Mouse (Mus musculus): Measurements from ENCODE around the gene Rab1b.
"Not testable (repeated sequence)": the region's sequence is repeated elsewhere in the genome, so short reads cannot be mapped to it uniquely, and the experiment has no call there.

The Rab1b gene

DNA sequence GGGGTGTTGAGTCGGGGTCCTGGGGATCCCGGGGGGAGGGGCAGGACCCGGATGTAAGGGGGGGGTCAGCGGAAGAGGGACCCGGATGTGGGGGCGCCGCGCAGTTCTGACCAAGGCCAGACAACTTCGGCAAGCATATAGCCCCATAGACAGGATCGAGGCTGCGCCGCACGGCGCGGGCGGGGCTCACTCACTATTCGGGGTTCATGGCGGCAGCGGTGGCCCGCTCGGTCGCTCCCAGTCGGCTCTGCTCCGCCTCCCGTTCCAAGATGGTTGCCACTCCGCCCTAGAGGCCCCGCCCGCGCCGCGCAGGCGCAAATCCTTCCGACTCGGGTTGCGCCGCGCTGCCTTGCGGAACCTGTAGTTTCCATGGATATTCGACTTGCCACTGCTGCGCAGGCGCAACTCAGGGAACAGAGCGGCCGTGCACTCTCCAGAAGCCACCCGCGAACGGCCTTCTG lies at the start of gene Rab1b:
Rab1b (minus strand) TSS at position 342 of the 461 bp plus-strand sequence.
- in situ Hi-C loops (cut with MboI) = no loop called here

GRCm38 (mm10) chr19:5152261-5152660 lies 45.4 kb upstream of the Rab1b start:
- in situ Hi-C loops (cut with MboI) = no loop called here

DNA sequence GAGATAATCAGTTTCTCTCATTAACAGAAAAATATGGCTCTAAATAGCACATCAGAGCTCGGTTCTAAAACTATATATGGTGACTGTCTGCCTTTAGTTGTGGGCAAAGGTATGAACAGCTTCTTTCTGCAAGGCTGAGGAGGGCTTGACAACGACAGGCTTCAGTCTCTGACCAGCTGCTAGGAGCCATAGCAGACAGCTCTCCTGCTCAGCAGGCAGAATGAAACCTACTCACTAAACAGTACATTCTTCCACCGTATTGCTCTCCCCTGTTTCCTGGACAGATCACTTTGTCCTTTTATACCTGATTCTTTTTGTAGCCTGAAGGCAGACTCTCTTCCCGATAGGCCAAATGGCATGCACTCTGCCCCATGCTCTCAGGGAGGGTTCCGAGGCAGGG lies 44.9 kb upstream of the Rab1b start:
- in situ Hi-C loops (cut with MboI) = no loop called here

- in situ Hi-C loops (cut with MboI) = no loop called here
Measured at GRCm38 (mm10) chr19:5151331-5151730, 44.5 kb upstream of the Rab1b start.

DNA sequence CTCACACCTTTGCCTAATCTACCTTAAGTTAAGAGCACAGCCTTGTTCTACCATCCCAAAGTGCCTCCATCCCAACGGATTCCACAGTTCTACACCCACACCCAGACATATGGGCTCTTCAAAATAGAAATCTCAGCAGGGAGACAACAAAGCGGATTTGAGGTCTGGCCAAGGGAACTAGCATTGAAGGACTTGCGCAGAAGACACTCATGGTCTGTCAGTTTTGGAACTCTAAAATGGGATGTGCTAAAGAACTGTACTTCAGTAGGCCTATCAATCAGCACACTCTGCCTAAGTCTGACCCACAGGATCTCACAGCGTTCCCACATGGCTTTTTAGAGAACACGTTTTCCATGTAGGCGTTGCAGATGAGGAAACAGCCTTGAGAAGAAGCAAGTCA lies 43.5 kb upstream of the Rab1b start:
- in situ Hi-C loops (cut with MboI) = no loop called here

DNA sequence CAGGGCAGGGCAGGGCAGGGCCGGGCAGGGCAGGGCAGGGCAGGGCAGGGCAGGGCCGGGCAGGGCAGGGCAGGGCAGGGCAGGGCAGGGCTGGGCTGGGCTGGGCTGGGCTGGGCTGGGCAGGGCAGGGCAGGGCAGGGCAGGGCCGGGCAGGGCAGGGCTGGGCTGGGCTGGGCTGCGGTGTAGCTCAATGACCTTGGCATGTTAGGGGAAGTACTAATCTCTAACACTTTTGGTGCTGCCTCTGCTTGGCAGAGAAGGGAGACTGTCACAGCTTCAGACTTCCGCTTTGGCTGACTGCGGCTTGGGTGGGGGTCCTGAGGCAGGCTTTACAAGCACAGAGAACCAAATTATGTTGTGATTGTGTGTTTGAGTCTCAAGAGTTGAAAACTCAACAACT lies 42.2 kb upstream of the Rab1b start:
- in situ Hi-C loops (cut with MboI) = not testable (repeated sequence)

DNA sequence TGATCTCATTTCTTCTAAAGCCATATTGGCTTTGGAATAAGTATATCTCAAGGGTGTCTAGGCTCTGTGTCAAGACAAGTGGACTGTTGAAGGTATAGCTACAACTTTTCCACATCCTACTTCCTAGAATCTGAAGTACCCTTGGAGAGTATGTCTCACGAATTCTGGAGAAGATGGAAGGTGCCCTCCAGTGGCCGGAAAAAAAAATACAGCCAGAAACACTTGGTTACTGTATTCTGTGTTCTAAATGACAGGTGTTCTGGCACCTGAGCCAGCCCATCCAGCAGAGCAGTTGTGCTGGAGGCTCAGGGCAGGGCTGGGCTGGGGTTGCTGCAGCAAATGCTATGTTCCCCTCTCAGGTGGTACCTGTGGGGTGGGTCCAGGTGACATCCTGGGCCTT lies 32.8 kb upstream of the Rab1b start:
- in situ Hi-C loops (cut with MboI) = no loop called here

DNA sequence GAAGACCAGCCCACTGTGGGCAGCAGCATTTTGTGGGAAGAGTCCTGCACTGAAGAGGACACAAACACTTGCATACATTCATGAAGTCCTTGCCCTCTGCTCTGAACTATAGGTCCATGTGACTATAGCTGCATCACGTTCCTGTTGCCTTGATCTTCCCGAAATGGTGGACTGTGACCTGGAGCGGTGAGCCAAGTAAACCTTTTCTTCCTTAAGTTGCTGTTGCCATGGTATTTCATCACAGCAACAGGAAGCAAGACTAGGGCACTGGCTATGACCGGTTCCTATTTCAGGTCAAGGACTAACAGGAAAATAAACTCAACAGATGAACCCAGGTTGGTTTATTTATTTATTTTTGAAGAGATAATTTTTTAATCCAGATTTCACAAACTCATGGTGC lies 24.4 kb upstream of the Rab1b start:
- in situ Hi-C loops (cut with MboI) = no loop called here

GRCm38 (mm10) chr19:5129770-5130169 lies 22.9 kb upstream of the Rab1b start:
- in situ Hi-C loops (cut with MboI) = no loop called here

DNA sequence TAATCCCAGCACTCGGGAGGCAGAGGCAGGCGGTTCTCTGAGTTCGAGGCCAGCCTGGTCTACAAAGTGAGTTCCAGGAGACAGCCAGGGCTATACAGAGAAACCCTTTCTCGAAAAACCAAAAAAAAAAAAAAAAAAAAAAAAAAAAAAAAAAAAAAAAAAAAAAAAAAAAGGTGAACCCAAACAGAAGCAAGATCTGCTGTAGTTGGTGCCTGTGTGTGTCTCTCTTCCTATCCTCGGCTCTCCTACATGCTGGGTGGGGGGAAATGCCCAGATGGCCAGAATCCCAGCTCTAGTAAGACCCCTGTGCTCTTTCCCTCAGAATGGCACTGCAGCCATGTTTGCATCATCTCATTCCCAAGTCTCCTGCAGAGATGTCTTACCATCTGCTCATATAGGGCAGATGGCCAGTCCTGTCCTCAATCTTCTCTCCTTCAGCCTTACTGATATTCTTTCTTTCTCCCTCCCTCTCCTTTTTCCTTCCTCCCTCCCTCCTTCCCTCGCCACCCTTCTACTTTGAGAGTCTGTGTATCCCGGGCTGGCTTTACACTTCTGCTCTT lies 17.3 kb upstream of the Rab1b start:
- in situ Hi-C loops (cut with MboI) = no loop called here

DNA sequence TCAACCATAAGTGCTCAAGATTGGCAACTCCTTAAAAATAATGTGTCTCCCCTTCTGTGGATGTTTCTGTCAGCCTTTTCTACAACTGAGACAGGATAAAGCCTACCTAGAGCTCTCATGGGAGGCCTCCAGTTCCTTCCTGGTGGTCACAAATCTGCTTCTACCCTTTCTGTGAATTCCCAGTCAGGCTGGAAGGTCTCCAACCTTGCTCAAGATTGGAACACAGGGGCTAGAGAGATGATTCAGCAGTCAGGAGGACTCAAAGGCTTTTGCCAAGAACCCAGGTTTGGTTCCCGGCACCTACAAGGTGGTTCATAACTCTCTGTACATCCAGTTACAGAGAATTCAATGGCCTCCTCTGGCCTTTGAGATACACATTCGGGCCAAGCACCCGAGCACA lies 16.4 kb upstream of the Rab1b start:
- in situ Hi-C loops (cut with MboI) = no loop called here

DNA sequence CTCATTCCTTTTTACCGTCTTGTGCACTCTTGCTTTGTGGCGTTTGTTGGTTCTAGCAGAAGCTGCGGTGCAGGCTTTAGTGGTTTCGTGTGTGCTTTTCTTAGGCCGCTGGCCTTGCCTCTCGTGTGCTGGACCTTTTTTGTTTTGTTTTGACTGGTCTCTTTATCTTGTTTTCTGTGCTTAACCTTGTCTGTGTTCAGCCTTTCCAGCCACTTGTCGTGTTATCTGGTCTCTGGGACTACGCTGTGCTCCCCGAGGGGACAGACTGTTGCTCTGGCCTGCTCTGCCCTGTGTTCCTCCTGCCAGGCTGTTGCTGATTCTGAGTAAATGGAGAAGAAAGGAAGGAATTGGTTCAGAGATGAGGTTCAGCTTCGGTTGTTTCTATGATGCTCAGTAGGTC lies 15.6 kb upstream of the Rab1b start:
- in situ Hi-C loops (cut with MboI) = no loop called here

DNA sequence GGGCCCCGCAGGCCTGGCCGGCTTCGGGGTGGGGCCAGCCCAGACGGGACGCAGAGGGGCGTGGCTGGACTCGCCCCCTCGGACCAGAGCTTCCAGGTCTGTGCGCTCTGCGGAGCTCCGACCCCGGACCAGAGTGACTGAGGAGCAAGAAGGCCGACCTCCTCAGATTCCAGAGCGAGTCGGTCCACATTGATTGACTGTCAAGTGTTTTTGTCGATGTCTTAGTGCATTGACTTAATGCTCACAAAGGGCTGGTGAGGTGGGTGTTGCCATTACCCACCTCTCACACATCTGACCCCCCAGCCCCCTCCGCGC lies 11.5 kb upstream of the Rab1b start, which contains the start of gene Klc2:
Klc2 (minus strand) TSS at position 177 of the 315 bp plus-strand sequence.
- in situ Hi-C loops (cut with MboI) = no loop called here

- in situ Hi-C loops (cut with MboI) = no loop called here
Measured at GRCm38 (mm10) chr19:5117494-5118383, 10.9 kb upstream of the Rab1b start.

DNA sequence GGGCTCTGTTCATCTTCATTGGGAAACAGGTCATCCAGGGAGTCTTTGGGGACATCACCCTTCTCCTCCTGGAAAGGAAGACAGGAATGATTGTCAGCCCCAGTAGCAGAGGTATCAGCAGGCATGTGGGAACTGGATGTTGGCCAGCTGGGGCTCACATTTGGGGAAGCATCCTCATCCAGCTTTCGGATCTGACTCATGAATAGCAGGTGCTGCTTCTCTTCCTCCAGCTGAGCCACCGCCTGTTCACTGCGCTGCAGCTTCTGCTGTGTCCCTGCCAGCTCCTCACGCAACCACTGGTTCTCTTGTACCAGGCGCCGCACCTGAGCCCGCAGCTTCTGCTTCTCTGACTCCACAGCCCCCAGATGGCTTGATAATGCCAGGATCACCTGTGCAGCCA lies 6.9 kb upstream of the Rab1b start:
- in situ Hi-C loops (cut with MboI) = no loop called here

DNA sequence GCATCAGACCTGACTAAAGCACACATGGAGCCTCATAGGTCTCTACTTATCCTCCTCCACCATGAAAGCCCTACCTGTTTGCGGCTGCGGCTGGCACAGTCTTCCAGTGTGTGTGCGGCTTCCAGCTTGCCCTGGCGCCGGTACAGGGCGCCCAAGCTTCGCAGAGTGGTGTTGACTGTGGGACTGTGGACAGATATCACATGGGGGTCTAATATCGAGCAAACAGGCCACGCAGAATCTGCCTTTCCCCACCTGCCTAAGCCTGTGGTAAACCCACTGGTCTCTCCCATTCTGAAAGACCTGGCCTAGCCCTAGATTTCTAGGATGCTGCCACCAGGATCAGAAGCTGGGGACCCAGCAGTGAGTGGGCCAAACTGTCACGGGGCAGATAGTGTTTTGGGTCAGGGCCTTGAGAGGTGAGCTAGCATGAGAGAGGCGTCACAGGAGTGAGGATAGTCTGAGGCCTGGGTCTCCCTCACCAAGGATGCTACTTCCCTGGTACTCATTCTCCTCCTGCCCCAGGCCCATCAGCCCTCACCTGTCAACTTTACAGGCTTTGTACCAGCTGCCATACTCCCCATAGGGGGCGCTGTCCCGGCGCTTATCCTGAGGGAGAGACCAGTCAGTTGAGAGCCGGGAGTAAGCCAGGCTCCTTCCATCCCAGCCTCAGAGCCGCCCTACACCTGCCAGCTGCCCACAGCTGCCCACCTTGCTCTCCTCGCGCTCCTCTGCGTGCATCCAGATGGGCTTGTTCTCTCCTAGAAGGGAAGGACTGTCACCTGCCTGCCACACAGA lies 3.0 kb upstream of the Rab1b start:
- in situ Hi-C loops (cut with MboI) = no loop called here

GRCm38 (mm10) chr19:5108702-5109101 lies 1.8 kb upstream of the Rab1b start:
- in situ Hi-C loops (cut with MboI) = no loop called here

DNA sequence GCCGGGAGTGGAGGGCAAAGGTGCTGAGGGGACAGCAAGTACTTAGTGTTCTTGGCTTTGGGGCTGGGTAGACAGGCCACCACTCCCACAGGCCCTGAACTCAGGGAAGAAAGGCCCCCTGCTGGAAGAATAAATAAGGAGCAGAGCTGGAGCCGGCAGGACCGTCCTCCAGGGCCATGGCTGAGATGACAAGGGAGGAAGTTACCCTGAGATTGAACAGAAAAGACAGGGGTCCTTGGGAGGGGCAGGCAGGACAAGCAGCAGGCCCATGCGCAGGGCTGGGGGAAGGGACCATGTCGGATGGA lies 1.4 kb upstream of the Rab1b start:
- in situ Hi-C loops (cut with MboI) = no loop called here

GRCm38 (mm10) chr19:5107556-5108270 lies 841 bp upstream of the Rab1b start:
- in situ Hi-C loops (cut with MboI) = no loop called here

DNA sequence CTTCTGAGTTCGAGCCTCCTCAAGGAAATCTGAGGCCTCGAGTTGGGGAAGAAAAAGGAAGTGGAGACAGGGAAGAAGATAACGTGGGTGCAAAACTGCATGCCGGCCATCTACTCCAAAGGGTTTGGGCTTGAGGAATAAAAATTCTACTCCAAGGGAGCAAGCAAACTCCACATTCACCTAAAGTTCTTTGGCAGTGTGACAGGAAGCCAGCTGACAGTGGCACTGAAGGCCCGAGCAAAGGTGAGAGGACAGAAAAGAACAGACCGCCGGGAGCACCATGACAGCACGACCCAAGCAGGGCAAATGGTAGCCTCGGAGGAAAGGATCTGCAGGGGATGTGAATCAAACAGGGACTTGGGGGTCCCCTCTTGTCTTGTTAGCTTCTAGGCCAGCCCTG lies 798 bp downstream of the Rab1b start:
- in situ Hi-C loops (cut with MboI) = no loop called here

GRCm38 (mm10) chr19:5098363-5099143 lies 8.3 kb downstream of the Rab1b start, which contains the start of gene Cnih2:
TSS of gene Cnih2 (minus strand) at chr19:5098521.
- in situ Hi-C loops (cut with MboI) = no loop called here

Data from mature B cell (primary cell).